Mouse (Mus musculus) thymus, postnatal 10 days (tissue): ENCODE measurements at regions not wholly inside any gene's neighbourhood (a gene's known extent, or its start where the extent isn't known, plus 50 kb on each side); places are given as distances from the start of the nearest gene placed in this dataset.
"Not testable (repeated sequence)": the region's sequence is repeated elsewhere in the genome, so short reads cannot be mapped to it uniquely, and the experiment has no call there.

Experiments used
- DNase-seq, 2 experiments: peaks; one replicate each; pipeline ENCODE4 v3.0.0; 2021; ENCODE audit warnings: low spot score in 2 of 2

DNA sequence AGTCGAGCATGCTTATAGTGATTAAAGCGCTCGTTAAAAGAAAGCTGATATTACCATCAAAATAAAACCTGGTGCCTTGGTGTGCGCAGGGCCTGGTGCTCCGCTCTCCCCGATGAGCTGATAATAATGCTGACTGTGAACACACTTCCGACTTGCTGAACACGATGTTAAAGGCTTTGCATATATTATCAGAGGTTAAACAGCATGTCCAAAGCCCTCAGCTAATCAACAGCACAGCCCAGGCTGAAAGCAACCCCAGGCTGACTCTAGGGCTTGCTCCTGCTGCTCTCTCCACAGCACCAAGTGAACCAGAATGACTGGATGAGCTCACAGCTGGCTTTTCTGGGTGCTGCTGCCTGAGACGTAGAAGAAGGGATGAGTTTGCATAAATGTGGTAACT, 238.2 kb upstream of the 1700012A03Rik start:
- no peak for DNase-seq

DNA sequence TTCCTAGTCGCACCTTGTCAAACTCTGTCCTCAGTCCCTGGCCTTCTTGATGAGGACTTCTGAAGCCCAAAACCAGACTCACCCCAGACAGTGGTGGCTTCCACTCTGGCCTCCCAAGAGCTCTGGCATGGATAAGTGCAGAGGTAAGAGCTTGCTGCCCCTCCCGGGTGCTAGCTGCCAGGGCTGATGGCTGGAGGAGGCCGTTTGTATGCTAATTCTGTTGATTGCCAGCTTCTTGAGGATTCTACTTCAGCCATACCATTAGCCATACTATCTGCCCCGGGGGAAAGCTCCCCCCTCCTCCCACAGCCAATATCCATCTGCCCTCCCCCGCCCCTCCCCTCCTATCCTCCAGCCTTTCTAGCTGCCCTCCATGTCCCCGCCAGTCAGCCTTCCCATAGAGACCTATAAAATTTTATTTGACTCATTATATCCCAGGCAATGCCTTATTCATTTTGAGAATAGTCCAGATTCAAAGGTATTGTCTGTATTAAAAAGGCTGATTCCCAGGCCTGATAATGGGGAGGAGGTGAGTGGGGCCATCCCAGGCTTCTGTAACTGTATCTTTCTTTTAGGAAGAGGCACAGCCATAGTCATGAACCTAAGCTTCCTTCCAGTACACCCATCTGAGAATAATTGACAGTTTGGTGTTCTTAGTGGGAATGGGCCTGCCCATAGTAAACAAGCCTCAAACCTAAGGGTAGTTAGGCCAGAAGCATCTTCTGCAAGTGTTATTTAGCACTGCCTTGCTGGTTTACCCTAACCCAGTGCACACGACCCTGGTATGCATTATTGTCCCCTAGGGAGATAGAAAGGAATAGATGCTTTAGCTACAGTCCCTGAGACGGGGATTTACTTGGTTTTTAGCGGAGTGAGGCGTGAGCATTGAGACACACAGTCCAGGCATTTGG, 239.2 kb upstream of the 1700012A03Rik start:
- DNase-seq, result no peak

DNA sequence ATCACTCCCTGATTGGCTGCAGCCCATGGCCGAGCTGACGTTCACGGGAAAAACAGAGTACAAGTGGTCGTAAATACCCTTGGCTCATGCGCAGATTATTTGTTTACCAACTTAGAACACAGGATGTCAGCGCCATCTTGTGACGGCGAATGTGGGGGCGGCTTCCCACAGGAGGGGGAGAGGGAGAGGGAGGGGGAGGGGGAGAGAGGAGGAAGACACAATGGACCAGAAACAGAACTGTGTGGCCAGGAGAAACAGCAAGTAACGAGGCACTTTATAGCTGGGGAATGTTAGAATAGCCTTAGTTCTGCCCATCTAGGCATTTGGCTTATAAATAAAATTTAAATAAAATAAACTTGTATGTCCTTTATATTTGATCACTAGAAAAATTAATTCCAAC, 240.7 kb upstream of the Podxl start:
- DNase-seq, result not testable (repeated sequence)

DNA sequence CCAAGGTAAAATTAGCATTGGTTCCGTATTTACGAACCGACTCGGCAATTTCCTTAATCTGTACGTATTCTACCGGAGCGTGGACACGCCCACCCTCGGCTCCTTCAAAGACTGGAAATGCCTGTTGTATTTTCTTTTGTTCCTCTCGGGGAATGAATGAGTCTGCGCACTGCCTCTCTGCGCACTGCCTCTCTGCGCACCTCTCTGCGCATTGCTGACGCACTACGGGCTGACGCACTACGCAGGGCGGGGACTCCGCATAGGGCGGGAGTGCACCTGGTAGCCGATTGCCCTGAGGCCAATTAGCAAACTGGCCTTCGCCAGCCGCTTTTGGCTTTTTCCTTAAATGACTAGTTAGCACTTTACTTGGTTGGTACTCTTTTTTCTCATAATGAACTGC, 239.4 kb upstream of the Podxl start:
- DNase-seq, result not testable (repeated sequence)

DNA sequence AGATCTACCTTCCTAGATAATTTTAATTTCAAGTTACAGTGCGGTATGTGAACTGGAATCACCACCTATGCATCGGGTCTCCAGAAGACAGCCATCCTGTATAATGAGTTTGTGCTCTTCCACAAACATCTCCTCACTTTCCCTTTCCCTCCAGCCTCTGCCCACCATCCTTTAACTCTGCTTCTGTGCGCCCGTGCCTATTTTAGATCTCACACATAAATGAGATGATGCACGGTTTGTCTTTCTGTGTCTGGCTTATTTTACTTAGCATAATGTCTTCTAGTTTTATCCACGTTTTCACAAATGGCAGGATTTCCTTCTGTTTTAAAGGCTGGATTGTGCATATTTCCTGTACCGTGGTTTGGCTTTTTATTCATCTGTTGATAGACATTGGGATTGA, 227.8 kb upstream of the Podxl start:
- no peak for DNase-seq

DNA sequence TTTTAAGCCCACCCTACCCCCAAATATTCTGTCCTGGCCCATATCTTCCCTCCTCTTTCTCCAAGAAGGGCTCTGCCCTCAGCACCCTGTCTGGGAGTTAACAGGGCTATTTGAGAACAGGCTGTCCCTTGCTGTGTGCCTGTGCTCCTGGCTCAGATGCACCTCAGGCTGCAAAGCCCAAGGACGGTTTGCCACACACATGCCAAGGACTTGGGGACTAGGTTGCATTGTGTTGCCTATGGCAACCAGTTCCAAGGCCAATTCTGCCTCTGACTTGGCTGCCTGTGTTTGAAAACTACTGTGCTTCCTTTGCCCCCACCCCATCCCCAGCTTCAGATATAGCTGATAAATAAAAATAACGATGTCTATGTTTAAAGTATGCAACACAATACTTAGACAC, 227.1 kb upstream of the Podxl start:
- no peak for DNase-seq

DNA sequence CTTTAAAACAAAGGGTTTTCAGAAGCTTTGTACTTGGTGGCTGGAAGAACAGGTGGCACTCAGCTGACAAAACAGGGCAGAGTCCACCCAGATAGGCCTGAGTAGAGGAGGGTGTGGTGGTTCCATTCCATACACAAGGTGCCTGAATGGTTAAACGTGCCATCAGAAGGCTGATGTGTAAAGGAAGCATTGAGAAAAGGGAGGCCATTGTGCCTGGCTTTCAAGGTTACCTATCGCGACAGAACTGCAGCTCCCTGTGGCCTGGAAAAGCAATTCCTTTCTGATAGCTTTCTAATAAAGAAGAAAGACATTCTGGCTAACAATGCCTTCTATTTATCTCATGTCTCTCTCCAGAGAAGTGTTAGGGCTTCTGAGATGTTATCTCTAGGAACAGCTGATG, 213.1 kb upstream of the Podxl start:
- DNase-seq, result no peak

DNA sequence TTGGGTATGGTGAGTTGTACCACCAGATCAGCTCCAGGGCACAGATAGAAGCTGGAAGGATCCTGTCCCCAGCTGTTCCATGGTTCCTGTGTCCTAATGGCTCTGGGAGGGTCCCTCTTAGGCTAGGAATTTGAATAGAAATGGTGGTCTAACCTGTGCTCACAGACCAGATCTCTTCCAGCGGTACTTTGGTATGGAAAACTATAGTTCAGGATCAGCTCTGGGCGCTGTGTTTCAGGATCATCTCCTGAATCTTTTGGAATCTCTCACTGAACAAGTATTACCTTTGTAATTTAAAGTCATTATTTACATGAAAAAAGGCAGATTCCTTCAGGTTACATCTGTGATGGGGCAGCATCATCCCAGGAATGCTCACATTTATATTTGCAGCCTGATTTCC, 208.1 kb upstream of the Podxl start:
- DNase-seq, result no peak

DNA sequence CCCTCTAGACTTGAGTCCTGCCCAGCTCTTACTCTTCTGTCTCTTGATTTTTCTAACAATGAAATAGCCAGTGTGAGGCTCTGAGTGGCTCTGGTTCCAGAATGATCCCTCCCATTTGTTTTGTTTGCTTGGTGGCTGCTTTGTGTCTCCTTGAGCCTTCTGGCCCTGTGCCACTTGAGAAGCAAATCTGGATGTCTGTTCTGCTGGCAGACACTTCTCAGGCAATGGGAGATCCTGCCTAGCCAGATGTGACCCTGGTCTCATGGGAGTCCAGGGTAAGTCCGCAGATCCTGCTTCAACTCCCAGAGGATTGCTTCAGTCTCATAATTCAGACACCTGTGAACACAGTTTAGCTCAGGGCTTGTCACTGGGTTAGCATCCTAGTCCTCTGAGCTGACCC, 181.8 kb upstream of the Podxl start:
- DNase-seq, result no peak

DNA sequence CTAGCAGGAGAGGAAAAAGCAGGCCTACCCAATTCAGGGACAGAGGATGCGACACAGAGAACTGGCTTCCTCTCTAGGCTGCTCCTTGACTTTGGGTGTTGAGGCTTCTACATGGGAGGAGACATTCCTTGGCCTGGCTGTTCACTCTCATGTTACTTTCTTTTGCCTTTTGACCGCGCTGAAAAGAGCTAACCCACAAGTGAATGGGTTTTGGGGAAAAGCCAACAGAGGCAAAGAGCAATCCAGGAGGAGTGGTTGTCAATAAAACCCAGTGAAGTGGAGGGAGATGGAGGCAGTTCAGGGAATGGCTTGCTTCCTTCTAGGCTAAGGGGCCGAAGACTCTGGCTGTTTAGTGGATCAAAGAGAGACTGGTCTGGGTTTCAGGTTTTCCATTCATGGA, 167.6 kb upstream of the Podxl start:
- DNase-seq, result no peak

DNA sequence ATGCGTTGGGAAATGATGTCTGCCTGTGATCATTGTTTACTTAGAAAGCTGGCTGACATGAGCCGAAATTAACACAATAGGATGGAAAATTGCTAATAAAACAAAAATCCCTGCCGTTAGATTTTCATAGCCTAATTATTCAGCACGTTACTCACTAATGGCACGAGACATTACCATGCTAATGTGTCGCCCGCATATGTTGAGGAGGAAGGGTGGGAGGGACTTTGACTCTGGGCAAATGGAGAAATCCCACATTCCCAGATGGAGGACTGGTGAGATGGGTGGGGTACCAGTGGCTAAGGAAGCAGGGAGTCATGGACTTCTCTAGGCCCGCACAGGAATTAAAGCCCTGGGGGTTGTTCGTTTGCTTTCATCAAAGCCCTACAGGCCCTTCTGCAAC, 155.8 kb upstream of the Podxl start:
- DNase-seq, result no peak

DNA sequence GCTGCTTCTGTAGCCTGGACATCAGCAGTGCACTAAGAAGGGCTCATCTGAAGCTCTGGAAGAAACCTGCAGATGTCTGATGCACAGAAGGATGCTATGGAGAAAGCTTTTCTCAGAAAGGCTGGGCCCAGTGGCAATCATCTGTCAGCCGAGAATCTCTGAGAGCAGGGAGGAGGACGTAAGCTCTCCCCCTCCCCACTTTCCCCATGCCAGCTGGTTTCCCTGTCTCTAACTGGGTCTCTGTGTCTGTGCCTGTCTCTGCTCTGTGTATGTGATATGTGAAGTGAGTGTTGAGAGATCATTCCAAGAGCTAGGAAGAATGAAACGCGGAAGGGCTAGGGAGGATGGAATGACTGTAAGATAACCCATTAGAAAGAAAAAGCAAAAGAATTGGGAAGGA, 155.1 kb upstream of the Podxl start:
- DNase-seq, result no peak

DNA sequence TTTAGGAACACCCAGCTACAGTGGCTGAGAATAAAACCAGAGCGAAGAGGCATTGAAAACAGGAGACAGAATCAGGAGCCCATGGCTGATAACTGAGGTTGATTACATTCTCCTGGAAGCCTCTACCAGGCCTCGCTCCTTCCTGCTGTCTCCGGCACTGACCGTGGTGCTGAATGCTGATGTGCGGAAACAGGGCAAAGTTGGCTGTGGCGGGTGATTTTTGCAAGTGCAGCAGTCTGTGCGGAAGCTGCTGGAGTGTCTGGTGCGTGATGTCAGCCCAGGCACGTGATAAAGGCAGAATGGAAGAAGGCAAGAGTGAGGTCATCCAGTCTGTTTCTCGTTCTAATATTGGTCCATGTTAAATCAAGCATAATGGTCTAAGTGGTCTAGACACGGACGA, 153.8 kb upstream of the Podxl start:
- peak in 1 of 2 experiments; percentile 4 for DNase-seq

DNA sequence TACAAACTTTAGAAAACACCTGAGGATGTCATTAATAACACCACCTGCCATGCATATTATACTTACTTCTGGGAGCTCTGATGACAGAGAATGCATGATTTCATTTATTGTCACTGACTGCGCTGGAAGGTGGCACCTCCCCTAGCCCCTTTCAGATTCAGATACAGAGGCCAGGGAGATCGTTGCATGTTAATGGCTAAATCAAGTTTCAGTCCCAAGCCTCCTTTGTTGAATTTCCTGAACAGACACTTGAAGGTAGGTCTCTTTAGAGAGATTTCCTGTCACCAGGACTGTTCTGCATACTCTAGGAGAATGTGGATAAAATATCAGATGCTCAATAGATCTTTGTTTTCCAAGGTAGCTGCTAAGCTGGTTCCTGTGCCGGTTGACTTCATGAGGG, 143.5 kb upstream of the Podxl start:
- DNase-seq, result no peak

DNA sequence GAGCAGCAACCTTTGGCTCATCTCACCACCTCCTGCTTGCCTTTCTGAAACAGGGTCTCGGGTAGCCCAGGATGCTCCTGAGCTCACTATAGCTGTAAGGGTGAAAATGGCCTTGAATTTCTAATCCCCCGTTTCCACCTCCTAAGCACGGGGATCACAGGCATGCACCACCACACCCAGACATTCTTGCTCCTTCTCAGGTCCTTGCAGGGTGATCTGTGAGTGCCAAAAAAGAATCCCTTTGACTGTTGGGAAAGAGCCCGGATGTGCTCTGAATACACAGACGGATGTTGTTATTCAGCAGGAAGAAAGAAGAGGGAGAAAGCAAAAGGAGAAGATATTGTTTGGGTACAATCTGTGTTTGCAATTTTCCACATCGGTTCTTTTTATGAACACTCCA, 140.4 kb upstream of the Podxl start:
- DNase-seq, result no peak

DNA sequence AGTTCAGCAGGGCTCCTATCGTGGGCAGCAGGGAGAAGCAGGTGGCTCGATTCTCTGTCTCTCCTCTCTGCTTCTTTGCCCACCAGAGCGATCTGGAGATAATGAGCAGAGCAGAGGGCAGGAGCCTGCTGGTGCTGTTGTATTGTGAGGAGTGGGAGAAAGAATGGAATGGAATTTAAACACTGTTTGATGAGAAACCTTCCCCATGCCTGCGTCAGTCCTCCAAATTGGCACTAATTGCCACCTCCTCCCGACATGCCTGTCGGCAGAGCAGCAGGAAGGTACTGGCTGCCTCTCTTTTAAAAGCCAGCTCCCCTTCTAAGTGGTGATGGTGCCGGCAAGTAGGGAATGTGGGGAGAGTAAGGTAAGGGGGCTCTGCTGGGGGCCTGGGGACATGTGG, 139.2 kb upstream of the Podxl start:
- no peak for DNase-seq

DNA sequence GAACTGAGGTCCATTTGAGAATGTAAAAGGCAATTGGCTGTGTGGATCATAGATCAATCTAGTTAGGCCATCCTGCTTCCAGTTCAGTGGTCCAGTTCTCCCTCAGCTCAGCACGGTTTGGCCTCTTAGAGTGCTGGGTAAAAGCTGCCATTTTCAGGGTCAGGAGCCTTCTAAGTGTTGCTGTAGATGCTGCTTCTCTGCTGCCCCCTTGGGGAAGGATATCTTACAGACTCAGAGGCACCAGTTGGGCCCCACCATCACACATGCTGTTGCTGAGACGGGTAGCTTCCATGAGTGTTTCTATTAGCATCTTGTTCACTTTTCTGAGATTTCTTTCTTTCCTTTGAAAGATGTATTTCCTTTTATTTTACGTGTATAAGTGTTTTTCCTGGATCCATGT, 132.1 kb upstream of the Podxl start:
- no peak for DNase-seq

DNA sequence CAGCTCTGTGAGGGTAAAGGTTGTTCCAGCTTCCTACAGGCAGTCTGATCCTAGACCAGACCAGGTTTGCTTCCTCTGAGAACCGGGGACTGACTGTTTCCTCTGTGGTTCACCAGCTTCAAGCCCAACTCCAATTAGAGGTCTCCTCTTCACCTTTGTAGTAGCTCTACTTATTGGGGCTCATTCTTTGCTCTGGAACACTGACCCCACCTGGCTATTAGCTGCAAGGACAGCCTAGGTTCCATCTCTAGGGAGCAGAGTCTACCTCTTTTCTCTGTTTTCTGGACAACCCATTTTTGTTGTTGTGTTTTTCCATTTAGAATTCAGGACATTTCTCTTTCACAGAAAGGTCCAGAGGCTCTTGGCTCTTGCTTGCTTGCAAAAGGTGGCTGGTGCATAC, 129.3 kb upstream of the Podxl start:
- DNase-seq, result no peak

DNA sequence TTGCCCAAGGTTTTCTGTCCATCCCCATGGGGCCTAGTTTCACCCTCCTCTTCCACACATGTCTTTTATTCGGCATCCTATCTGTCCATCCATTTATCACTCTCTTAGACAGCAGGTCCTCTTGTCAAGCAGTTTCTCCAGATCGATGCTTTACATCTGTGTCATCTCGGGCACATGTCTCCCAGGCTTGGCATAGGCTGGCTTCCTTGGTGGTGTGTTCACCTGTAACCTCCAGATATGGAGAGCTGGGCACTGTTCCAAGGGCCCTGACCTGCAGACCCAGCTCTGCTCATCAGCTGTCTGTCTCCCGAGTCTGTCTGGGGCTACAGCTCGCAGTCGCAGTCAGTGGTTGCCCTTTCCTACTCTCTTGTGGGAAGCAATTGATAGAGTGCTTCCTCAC, 128.2 kb upstream of the Podxl start:
- no peak for DNase-seq

DNA sequence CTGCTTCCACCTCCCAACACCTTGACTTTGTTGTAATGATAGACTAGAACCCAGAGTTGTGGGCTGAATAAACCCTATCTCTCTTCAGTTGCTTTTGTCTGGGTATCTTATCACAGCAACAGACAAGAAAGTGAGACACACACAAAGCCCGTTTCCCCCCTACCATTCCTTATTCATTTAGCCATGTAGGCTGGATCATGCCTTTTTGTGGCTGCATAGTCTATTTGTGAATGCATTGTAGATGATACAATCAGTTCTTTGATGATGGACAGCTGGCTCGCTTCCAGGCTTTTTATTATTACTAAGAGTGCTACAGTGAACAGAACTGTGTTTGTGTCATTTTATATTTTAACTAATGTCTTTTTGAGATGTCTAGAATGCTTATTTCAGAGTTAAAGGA, 116.3 kb upstream of the Podxl start:
- DNase-seq, result no peak

DNA sequence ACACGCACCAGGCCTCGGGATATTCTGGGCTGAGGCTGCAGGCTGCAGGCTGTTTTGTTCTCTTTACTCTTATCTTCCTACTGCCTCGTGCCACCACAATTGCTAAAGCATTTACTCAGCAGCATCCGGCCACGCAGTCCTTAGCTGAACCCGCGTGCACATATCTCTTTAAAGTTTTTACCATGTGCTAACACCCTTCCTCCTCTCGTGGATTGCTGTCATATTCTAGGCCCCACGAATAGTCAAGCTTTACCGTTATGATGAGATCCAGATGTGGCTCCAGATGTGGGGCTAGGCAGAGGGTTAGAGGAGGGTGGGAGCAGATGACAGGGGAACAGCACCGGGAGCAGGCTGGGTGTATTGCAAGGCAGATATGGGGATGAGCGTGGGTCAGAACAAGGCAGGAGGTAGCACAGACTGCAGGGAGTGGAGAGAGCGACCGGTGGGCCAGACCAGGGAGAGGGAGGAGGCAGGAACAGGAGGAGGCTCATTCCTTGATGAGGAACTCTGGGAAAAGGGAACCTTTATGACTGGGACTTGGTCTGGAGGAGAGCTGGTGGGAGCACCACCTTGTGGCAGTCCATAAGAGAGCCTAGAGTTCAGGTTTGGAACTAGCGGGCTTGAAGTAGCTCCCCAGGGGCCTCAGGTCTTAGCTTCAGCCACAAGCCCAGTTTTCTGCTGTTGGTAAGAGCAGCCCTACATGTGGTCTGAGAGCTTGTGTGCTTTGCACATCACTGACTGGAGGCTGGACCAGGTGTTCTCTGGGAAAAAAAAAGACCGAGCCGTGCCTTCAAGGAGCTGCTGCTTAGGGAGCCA, 102.1 kb upstream of the Podxl start:
- DNase-seq, result no peak

DNA sequence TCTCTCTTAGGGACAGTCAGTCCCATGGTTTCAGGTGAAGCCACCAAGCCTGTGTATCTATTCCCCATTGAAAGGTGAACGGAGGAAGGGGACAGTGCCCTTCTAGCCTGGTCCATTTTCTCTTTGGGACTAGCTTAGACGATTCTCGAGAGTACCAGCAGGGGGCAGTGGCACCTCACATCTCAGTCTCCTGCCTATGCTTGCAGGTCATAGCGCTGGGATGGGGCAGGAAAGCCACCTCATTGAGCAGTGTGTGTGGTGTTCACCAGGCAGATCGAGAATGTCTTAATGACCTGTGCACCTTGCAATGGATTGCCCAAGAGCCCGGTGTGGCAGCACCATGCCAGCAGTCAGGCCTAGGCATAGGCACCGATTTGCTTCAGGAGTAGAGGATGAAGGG, 100.7 kb upstream of the Podxl start:
- DNase-seq, result peak; percentile 7 to 51

DNA sequence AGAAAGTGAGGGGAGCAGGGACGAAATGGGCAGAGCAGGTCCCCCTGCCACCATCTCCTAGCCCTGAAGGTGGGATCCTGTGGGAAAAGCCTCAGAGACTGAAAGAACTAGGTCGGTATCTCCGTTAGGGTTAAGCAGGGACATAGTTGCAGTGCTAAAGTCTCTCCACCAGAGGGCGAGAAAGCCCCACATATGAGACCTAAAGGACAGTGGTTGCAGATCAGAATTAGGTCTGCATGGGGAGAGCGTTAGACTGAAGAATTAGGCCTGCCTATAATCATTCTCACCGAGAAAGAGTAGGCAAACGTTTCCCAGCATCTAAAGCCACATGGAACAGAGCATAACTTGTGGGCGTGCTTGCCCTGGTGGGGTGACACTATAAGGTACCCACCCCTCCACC, 97.0 kb upstream of the Podxl start:
- peak in 1 of 2 experiments; percentile 46 for DNase-seq
